Mouse (Mus musculus) left cerebral cortex, adult 6 months (tissue): ENCODE data around the gene Taz. TPM values are rescaled to one million over a fixed set of nuclear protein-coding genes. Genes with fewer than 3 reads are reported as not detected.

Experiments used
- long read RNA-seq, 2 experiments: library from polyadenylated mRNA; unstranded; transcript quantifications; one replicate each; pipeline ENCODE4 v2.0.0; 2019 to 2020
- polyA plus RNA-seq: library from polyadenylated mRNA; unstranded; fragments of <200 nt; fragmentation: Nextera tagmentation; gene quantifications from 2 replicates; pipeline ENCODE4 v1.2.3, GENCODE M21; 2021

Taz gene
- polyA plus RNA-seq, result 32.5 and 43.3 TPM in 2 replicates
- long read RNA-seq, experiment 1, transcript Taz-201 (10 exons, 1,851 nt), result major isoform, 184 of 432 reads
- long read RNA-seq, experiment 1, transcript Taz-202 (10 exons, 1,786 nt), result minor isoform, 19 of 432 reads
- long read RNA-seq, experiment 1, transcript Taz-215 (3 exons, 802 nt), result minor isoform, 10 of 432 reads
- long read RNA-seq, experiment 1, transcript Taz-204 (9 exons, 1,742 nt), result minor isoform, 43 of 432 reads
- long read RNA-seq, experiment 1, partial matches to known transcripts, result 30 of 432 reads
- long read RNA-seq, experiment 1, other reads (novel, unspliced or antisense), result 137 of 432 reads
- long read RNA-seq, experiment 2, transcript Taz-201 (10 exons, 1,851 nt), result major isoform, 33 of 60 reads
- long read RNA-seq, experiment 2, transcript Taz-204 (9 exons, 1,742 nt), result minor isoform, 5 of 60 reads
- long read RNA-seq, experiment 2, partial matches to known transcripts, result 4 of 60 reads
- long read RNA-seq, experiment 2, other reads (novel, unspliced or antisense), result 10 of 60 reads

DNA sequence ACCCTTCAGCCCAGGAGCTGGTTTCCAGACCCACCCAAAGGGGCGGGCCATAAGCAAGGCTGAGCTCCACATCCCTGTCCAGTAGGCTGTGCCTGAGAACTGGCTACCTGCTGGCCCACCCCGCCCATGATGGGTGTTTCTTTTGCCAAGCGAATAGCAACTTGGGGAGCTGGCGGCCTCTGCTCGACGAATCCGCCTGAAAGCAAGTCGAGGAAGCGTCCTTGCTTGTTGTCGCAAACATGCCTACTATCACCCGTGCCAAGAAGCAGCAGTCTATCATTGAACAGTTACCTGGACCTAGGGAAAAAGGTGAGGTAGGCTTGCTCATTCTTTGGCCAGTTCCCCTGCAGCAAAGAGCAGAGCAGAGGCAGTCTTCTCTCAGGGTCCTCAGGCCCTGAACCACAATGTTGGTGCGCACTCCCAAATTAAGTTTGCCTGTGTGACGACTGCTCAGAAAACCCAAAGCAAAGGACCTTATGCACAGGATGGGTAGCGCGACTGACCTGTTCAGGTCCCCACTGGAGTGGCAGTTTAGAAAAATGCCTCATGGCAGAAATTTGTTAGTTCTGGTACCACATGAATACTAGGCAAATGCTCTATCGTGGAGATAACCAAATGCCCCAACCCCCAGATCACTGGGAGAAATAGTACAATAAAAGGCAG is at the start of gene Taz, which contains the start of gene Dnase1l1:
Gene Taz, plus strand, starts transcription at position 181 of the 663 bp plus-strand sequence.
Gene Dnase1l1, minus strand, starts transcription at position 606 of the 663 bp plus-strand sequence.

DNA sequence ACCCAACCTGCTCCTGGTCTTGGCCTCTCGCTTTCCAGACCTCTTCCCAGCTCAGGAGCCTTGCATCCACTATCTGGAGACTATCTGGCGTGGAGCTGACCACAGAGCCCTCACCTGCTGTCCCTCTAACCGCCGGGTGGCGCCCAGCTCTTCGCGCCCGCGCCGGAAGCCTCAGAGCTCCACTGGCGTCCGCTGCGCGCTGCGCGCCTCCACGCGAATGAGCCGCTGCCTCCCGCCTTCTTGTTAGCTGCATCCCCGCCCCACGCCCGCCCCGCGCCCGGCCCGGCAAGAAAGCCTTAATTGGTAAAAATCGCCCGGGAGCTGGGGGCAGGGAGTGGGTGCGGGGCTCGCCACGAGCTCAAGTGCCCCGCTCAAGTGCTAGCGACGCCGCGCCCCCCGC is 32.1 kb upstream of the Taz start, which contains the start of gene Flna:
Gene Flna, minus strand, starts transcription at position 206 of the 400 bp plus-strand sequence.

DNA sequence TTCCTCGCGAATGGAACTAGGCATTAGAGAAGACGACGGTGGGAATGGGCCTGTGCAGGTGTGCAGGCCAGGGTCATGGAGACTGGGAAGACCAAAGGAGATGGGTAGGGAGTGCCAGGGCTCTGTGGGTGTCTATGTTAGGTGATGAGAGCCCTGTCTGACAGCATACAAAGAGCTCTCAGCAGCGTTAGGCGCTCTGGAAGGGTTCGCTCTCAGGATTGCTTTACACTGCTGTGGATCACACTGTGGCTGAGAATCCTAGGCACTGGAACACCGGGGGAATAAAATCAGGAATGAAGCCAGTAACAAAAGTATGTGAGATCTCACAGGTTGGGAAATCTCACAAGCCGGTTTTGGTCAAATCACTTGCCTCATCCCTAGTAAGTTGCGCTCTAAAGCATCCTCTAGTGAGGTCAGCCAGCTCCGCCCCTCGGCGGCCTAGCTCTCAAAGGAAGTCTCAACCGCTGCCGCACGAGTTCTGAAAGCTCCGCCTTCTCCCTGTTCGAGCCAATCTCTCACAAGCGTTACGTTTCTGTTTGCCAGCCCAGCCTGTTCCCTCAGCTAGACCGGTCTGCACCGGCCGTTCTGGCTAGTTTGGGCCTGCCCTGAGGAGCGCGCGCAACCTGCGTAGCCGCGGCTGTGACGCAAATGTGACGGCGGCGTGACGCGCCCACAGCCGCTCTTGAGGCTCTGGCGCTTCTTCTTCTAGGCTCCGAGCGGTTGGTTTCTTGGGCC is 27.4 kb upstream of the Taz start, which contains the start of gene Emd:
Gene Emd, plus strand, starts transcription at position 535 of the 735 bp plus-strand sequence.

DNA sequence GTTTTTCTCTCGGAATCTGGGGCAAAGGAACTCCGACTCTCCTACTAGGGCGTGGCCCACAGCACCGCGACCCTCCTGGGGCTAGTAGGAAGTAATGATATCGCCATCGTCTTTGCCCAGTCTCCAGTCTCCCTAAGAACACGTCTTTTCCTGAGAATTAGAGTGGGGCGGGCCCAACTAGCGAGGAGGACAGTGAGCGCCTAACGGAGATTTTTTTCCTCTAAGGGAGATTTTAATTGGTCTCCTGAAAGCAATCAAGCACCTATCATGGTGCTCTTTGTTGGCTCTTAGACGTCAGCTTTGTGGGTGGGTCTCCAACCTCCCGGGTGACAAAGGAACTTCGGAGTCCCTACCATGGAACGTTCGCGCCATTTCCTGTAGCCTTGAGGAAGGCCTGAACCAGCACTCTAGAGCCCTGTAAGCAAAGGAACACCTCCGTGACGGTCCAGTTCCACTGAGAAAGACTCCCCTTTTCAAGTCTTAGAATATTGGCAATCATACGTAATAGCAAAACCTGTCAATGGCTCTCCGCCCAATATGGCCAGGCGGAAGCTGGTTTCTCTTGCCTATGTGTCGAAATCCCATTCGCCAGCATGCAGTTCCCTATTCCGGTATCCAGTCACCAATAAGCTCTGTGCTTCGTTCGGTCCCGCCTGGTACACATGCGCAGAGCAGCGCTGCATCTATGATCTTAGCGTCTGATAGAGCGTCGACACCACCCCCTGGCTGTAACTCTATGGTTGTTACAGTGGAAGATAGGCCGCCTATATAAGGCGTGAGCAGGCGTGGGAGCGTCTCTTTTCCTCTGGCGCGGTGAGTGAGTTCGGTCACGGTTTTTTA is 11.4 kb upstream of the Taz start, which contains the start of gene Rpl10:
Gene Rpl10, plus strand, starts transcription at position 751 of the 840 bp plus-strand sequence.

DNA sequence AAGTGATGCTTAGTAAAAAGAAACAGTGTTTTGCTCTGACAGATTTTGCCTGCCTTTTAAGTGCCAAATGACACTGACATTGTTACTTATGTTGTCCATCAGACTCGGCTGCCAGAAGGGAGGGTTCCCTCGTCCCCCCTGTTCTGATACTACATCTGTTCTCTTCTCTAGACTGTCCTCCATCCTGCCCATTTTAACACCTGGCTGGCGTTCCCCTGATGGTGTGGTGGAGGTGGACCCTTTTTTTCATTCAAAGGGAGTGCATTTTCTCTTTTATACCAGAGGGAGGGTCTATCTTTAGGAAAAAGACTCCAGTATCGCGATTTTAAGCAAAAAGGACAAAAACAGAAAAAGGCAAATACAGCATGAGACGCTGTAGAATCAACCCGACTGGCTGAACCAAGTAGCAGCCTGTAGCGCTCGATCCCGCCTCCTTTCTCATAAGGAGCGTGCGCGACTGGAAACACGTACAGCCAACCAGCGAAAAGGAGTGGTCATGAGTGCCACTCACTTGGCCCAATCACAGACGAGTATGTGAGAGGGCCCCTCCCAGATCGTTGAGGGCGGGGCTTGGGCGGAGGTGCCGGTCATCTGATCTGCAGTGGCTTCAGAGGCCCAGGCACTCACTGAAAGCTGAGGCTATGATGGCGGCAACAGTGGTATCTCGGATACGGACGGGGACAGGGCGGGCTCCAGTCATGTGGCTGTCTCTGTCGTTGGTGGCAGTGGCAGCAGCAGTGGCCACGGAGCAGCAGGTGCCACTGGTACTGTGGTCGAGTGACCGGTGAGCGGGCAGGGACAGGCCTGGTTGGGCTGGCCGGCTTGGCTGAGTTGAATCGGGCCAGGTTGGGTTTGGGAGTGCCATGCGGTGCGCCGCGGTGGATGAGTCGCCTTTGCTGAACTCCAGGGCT is 15.1 kb downstream of the Taz start, which contains the start of gene Atp6ap1:
Gene Atp6ap1, plus strand, starts transcription at position 560 of the 911 bp plus-strand sequence.

GRCm38 (mm10) chrX:74304867-74305700 is 23.4 kb downstream of the Taz start, which contains the start of gene Gdi1:
TSS of gene Gdi1 (plus strand) at chrX:74304998.

DNA sequence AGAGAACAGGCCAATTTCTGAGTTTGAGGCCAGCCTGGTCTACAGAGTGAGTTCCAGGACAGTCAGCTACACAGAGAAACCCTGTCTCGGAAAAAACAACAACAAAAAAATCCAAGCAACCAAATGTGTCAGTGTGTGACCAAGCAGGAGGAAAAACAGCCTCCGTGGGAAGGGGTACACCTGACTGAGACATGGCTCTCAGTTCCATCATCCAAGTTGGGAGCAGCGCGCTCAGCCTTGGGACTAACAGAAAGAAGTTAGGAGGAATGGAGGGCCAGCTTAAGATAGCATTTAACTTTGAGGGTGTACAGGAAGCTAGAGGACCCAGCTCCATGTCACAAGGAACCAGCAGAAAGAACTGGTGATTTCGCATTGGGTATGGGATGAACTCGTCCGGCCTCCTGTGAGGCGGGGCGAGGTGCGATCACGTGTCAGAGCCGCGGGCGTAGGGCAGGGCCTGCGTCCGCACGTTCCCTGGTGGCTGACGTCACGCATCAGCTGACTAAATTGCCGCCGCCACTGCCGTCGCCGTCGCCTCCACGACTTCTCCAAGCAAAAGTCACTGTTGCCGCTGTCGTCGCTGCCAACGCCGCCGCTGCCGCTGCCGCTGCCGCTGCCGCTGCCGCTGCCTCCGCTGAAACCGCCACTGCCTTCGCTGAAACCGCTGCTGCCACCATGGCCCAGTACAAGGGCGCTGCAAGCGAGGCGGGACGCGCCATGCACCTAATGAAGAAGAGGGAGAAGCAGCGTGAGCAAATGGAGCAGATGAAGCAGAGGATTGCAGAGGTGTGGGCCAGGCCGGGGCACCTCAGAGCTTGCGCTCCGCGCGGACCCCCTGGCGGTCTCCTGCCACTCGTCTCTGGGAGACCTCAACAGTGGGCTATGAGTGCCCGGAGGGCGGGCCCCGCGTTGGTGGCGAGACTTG is 31.1 kb downstream of the Taz start, which contains the start of gene Fam50a:
Gene Fam50a, plus strand, starts transcription at position 494 of the 925 bp plus-strand sequence.

GRCm38 (mm10) chrX:74328725-74329161 is 47.0 kb downstream of the Taz start, which contains the start of gene Plxna3:
TSS of gene Plxna3 (plus strand) at chrX:74329066.

Other genes starting within 250 kb of the Taz start
- gene Opn1mw, start 154.4 kb upstream of the Taz start, polyA plus RNA-seq, result 0.23 and 1.2 TPM in 2 replicates
- gene Mecp2, start 146.5 kb upstream of the Taz start, polyA plus RNA-seq, result 6.0 and 15.2 TPM in 2 replicates
- gene Tex28, start 114.1 kb upstream of the Taz start, polyA plus RNA-seq, result not detected in 2 replicates
- 0.13 TPM in 1 of 2 replicates, not detected in the other for gene Tktl1, start 104.7 kb upstream of the Taz start, polyA plus RNA-seq
- 3.0 and 3.1 TPM in 2 replicates for gene Flna, start 32.1 kb upstream of the Taz start, polyA plus RNA-seq
- gene Emd, start 27.2 kb upstream of the Taz start, polyA plus RNA-seq, result 8.0 and 8.3 TPM in 2 replicates
- gene Rpl10, start 11.1 kb upstream of the Taz start, polyA plus RNA-seq, result 1,226 and 1,360 TPM in 2 replicates
- 2.0 and 2.9 TPM in 2 replicates for gene Dnase1l1, start 425 bp downstream of the Taz start, polyA plus RNA-seq
- gene Atp6ap1, start 15.2 kb downstream of the Taz start, polyA plus RNA-seq, result 121 and 138 TPM in 2 replicates
- 172 and 250 TPM in 2 replicates for gene Gdi1, start 23.1 kb downstream of the Taz start, polyA plus RNA-seq
- 26.7 and 27.5 TPM in 2 replicates for gene Fam50a, start 31.1 kb downstream of the Taz start, polyA plus RNA-seq
- 1.5 and 1.6 TPM in 2 replicates for gene Plxna3, start 47.2 kb downstream of the Taz start, polyA plus RNA-seq
- gene Lage3, start 71.7 kb downstream of the Taz start, polyA plus RNA-seq, result 47.9 and 50.4 TPM in 2 replicates
- 110 and 116 TPM in 2 replicates for gene Ubl4a, start 91.3 kb downstream of the Taz start, polyA plus RNA-seq
- 3.3 and 3.8 TPM in 2 replicates for gene Slc10a3, start 91.4 kb downstream of the Taz start, polyA plus RNA-seq
- gene Fam3a, start 111.4 kb downstream of the Taz start, polyA plus RNA-seq, result 17.4 and 21.2 TPM in 2 replicates
- gene Ikbkg, start 111.4 kb downstream of the Taz start, polyA plus RNA-seq, result 7.3 and 10.4 TPM in 2 replicates
- 17.4 and 18.3 TPM in 2 replicates for gene G6pdx, start 147.3 kb downstream of the Taz start, polyA plus RNA-seq
- gene Gm6880, start 199.5 kb downstream of the Taz start, polyA plus RNA-seq, result not detected in 2 replicates